Mouse (Mus musculus) olfactory bulb, adult 2 months (tissue): ENCODE data around the gene Aco2. TPM values are rescaled to one million over a fixed set of nuclear protein-coding genes. Genes with fewer than 3 reads are reported as not detected.
A peak's percentile ranks its signal among the peaks of the same experiment; 100 is the strongest.

Experiments
- H3K27ac ChIP-seq: fragments of 200-500 bp; 2 replicates; pipeline ENCODE4 v1.5.1; 2012; ENCODE audit warnings: low read depth, low read length; ENCODE audit not compliant: insufficient read depth
- H3K4me1 ChIP-seq: fragments of 200-500 bp; 2 replicates; pipeline ENCODE4 v1.6.1; 2012; ENCODE audit warnings: low read length; ENCODE audit not compliant: control insufficient read depth, insufficient read depth
- H3K4me3 ChIP-seq: fragments of 200-500 bp; 2 replicates; pipeline ENCODE4 v1.5.1; 2012; ENCODE audit warnings: mild to moderate bottlenecking, low read depth, low read length, moderate library complexity; ENCODE audit not compliant: insufficient read depth
- CTCF ChIP-seq: fragments of 200-500 bp; IDR thresholded peaks from 2 replicates; pipeline ENCODE4 v1.5.1; 2012; ENCODE audit warnings: low read depth, mild to moderate bottlenecking, low read length, moderate library complexity; ENCODE audit not compliant: insufficient read depth
- POLR2A ChIP-seq: fragments of 200-500 bp; IDR thresholded peaks from 2 replicates; pipeline ENCODE4 v1.6.1; 2012; ENCODE audit warnings: mild to moderate bottlenecking, low read depth, low read length, moderate library complexity; ENCODE audit not compliant: insufficient read depth
- WGBS: fragments of 180-500 bp; shearing (Covaris S2); methylation state at CpG from one replicate; pipeline ENCODE4 v1.1.7; 2018; 5-methylcytosine and 5-hydroxymethylcytosine counted together
- polyA plus RNA-seq: library from polyadenylated mRNA; stranded (reverse); fragments of >200 nt; gene quantifications from 2 replicates; pipeline ENCODE4 v1.2.4, GENCODE M21; 2012; ENCODE audit warnings: low replicate concordance; ENCODE audit not compliant: missing spikeins, insufficient read depth, insufficient read length

The Aco2 gene
- polyA plus RNA-seq, 1 experiment = 365 TPM

GRCm38 (mm10) chr15:81886795-81887550 lies 14.9 kb downstream of the Aco2 start:
- 77% methylated on average over 6 of the region's 6 CpGs for WGBS
- H3K27ac ChIP-seq = no peak overlapping the region

GRCm38 (mm10) chr15:81889175-81889574 lies 17.1 kb downstream of the Aco2 start:
- no peak overlapping the region for H3K27ac ChIP-seq
- no peak for TF ChIP-seq POLR2A
- no peak for TF ChIP-seq CTCF
- WGBS = 85% methylated on average over 7 of the region's 7 CpGs

More at GRCm38 (mm10) chr15:81886795-81887550, 14.9 kb downstream of the Aco2 start:
- no peak overlapping the region for H3K4me3 ChIP-seq
- H3K4me1 ChIP-seq = peaks cover 9% of the 10 kb centered on the region; the same call in 1 of the 2 replicates
- TF ChIP-seq POLR2A (no peak), CTCF (no peak)

GRCm38 (mm10) chr15:81891140-81891802 lies 19.2 kb downstream of the Aco2 start:
- WGBS = 47% methylated on average over 7 of the region's 7 CpGs
- TF ChIP-seq POLR2A (no peak), CTCF (no peak)
- Histone ChIP-seq H3K4me1 (peaks cover 8% of the 10 kb centered on the region; the same call in 1 of the 2 replicates), H3K4me3 (no peak overlapping the region), H3K27ac (peak overlapping the region; percentile 72; the same call in 1 of the 2 replicates)

More at GRCm38 (mm10) chr15:81889175-81889574, 17.1 kb downstream of the Aco2 start:
- Histone ChIP-seq H3K4me1 (peaks cover 8% of the 10 kb centered on the region; the same call in 1 of the 2 replicates), H3K4me3 (no peak overlapping the region)

GRCm38 (mm10) chr15:81891822-81892580 lies 19.9 kb downstream of the Aco2 start:
- 88% methylated on average over 8 of the region's 8 CpGs for WGBS
- Histone ChIP-seq H3K4me3 (no peak overlapping the region), H3K4me1 (peaks cover 8% of the 10 kb centered on the region; the same call in 1 of the 2 replicates), H3K27ac (0 out of 2 replicates have a peak overlapping the region, but pooled peaks have one; percentile 33)
- TF ChIP-seq CTCF (no peak), POLR2A (no peak)

- H3K4me1 ChIP-seq = peaks cover 5% of the 10 kb centered on the region; the same call in 1 of the 2 replicates
- WGBS = 81% methylated on average over 1 of the region's 1 CpGs
- TF ChIP-seq CTCF = no peak
- TF ChIP-seq POLR2A = no peak
- H3K27ac ChIP-seq = no peak overlapping the region
- no peak overlapping the region for H3K4me3 ChIP-seq
Observed at GRCm38 (mm10) chr15:81894002-81894401, 21.9 kb downstream of the Aco2 start.

- Histone ChIP-seq H3K27ac (no peak overlapping the region), H3K4me3 (no peak overlapping the region), H3K4me1 (peaks cover 5% of the 10 kb centered on the region; the same call in 1 of the 2 replicates)
- 39% methylated on average over 2 of the region's 2 CpGs for WGBS
- no peak for TF ChIP-seq POLR2A
- TF ChIP-seq CTCF = no peak
Observed at GRCm38 (mm10) chr15:81896407-81896806, 24.3 kb downstream of the Aco2 start.

- Histone ChIP-seq H3K4me3 (no peak overlapping the region), H3K4me1 (no peaks in the 10 kb centered on the region), H3K27ac (no peak overlapping the region)
- 87% methylated on average over 5 of the region's 5 CpGs for WGBS
- TF ChIP-seq CTCF (no peak), POLR2A (no peak)
Observed at GRCm38 (mm10) chr15:81897607-81898285, 25.6 kb downstream of the Aco2 start.

GRCm38 (mm10) chr15:81898751-81899150 lies 26.6 kb downstream of the Aco2 start:
- WGBS = 39% methylated on average over 2 of the region's 2 CpGs
- H3K27ac ChIP-seq = no peak overlapping the region

More at GRCm38 (mm10) chr15:81898751-81899150, 26.6 kb downstream of the Aco2 start:
- Histone ChIP-seq H3K4me3 (no peak overlapping the region), H3K4me1 (no peaks in the 10 kb centered on the region)
- TF ChIP-seq POLR2A = no peak
- TF ChIP-seq CTCF = no peak
